Mouse (Mus musculus): Measurements from ENCODE around the gene Uvrag. TPM values are rescaled to one million over a fixed set of nuclear protein-coding genes. Genes with fewer than 3 reads are reported as not detected.
A peak's percentile ranks its signal among the peaks of the same experiment; 100 is the strongest.

The Uvrag gene
- total RNA-seq, 2 experiments from 2014 or later: 34.6 to 35.0 TPM

- DNase-seq: no peak
- intact Hi-C loops (cut with DNase I): no loop called here
These were observed 27.0 kb upstream of the Uvrag start for GRCm38 (mm10) chr7:99167939-99168338.

GRCm38 (mm10) chr7:99166159-99166558 lies 25.2 kb upstream of the Uvrag start:
- intact Hi-C loops (cut with DNase I): no loop called here

GRCm38 (mm10) chr7:99164873-99165410 lies 24.0 kb upstream of the Uvrag start:
- DNase-seq: no peak
- intact Hi-C loops (cut with DNase I): loop anchor here (5.0 kb wide), 2 partner anchors 37 to 52 kb away; no protein-coding TSS in a partner anchor

More at GRCm38 (mm10) chr7:99166159-99166558, 25.2 kb upstream of the Uvrag start:
- DNase-seq: no peak

GRCm38 (mm10) chr7:99162462-99162861 lies 21.5 kb upstream of the Uvrag start:
- intact Hi-C loops (cut with DNase I): loop anchor here (5.0 kb wide), 2 partner anchors 40 to 55 kb away; no protein-coding TSS in a partner anchor
- DNase-seq: no peak

- DNase-seq: peak; percentile 40 to 49
- intact Hi-C loops (cut with DNase I): loop anchor here (5.0 kb wide), 2 partner anchors 40 to 55 kb away; no protein-coding TSS in a partner anchor
These were observed 21.0 kb upstream of the Uvrag start for GRCm38 (mm10) chr7:99161961-99162360.

DNA sequence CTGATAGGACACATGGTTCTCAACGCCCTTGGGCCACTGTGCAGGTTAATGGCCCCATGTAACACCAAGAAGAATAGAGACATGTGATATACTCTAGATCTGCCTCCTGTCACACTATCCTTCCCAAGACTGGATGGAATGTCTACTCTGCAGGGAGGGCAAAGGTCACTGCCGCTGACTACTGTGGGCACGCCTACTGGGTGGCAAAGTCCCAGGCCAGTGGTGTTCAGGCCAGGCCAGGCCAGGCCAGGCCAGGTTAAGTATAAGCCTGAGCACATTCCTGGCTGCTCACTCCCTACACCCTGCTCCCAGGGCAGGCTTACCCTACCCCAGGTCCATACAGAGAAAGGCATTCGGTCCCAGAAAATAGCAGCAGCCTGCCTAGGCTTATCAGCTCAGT lies 20.6 kb upstream of the Uvrag start:
- intact Hi-C loops (cut with DNase I): loop anchor here (5.0 kb wide), 2 partner anchors 41 to 56 kb away; no protein-coding TSS in a partner anchor
- peak; percentile 67 to 76 for DNase-seq

GRCm38 (mm10) chr7:99160995-99161394 lies 20.1 kb upstream of the Uvrag start:
- DNase-seq: peak in 1 of 2 experiments; percentile 30
- intact Hi-C loops (cut with DNase I): loop anchor here (5.0 kb wide), 2 partner anchors 41 to 56 kb away; no protein-coding TSS in a partner anchor

GRCm38 (mm10) chr7:99159446-99159845 lies 18.5 kb upstream of the Uvrag start:
- intact Hi-C loops (cut with DNase I): no loop called here
- peak; percentile 71 to 74 for DNase-seq

DNA sequence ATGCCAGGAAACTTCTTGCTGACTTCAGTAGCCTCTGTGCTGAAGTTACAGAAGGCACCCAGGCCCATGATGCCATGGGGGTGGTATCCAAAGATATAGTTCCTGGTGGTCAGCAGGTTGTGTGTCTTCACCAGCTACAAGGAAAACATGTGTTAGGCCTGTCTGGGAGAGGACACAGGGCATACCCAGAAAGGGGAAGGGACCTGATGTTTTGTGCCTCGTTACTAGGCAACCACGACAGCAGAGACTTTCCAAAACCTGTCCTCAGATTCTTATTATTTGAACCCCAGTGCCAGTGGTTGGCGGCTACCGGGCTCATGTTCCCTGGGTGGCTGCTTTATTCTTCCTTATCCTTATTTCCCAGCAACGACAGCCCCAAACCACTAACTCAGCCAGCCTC lies 18.0 kb upstream of the Uvrag start:
- DNase-seq: peak; percentile 27 to 32
- intact Hi-C loops (cut with DNase I): no loop called here

DNA sequence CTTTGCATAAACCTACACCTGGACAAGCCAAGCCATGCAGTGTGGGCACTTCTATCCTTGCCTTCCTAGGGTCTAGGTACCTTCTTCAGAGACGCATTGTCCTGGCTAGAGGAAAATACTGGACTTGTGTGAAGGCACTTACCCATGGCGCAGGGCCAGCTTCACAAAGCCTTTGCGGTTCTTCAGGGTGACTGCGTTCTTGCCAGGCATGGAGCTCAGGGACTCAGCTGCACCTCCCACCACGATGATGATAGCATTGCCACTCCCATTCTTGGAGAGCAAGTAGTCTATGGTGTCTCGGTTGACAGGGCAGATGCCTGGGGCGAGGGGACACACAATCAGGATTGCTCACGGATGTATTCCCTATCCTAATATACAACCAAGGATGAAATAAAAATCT lies 17.1 kb upstream of the Uvrag start:
- intact Hi-C loops (cut with DNase I): no loop called here

DNA sequence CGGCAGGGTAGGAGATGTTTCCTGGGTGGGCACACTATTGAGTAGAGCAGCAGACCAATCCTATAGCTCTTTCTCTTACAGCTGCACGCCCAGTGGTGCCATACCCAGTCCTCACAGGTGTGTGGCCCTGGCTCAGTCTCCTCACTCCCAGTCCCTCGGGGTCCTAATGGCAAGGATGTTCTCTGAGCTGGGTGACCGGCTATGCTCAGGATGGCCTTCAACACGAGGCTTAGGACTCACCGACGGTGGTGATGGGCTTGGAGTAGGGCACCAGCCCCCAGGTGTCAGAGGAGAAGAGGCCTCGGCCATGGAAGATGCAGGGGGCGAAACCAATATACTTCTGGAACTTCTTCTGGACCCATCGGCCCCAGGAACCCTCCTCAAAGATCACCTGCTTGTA lies 15.8 kb upstream of the Uvrag start:
- DNase-seq: no peak
- intact Hi-C loops (cut with DNase I): no loop called here

More for the DNA sequence above, 17.1 kb upstream of the Uvrag start:
- DNase-seq: no peak

DNA sequence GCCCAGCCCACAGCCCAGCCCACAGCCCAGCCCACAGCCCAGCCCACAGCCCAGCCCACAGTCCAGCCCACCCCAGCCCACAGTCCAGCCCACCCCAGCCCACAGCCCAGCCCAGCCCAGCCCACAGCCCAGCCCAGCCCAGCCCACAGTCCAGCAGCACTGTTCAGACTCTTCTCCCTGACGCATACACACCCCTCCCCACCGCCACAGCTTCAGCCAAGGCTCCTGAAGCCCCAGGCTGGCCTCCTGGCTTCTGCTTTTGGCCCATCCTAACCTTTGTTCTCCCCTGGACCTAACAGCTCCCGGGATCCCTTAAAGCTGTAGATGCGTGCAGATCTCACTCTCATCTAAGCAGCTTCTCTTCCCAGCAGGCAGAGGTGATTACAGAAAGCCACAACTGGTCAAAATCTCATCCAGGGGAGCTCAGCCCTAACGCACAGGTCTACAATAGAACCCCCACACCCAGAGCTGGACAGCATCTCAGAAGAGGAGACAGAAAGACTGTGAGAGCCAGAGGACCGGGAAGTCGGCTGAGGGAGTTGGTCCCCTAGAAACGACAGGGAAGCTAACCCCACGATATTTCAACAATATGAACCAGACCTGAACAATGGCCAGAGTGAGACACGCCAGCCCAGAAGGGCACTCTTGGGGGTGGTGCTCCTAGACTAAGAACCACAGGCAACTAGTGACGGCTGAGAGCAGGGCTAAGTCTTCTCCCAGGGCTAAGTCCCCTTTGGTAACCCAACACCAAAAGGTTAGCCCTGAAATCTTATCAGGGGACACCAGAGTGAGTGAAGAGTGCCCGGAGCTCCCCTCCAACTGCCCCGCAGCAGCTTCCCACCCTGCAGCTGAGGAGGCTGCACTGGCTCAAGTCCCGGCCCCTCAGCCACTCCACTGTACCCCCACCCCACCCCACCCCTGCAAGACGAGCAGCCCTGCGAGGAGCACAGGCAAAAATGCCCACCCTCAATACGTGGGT lies 14.7 kb upstream of the Uvrag start:
- intact Hi-C loops (cut with DNase I): no loop called here
- peak in 1 of 2 experiments; percentile 35 for DNase-seq

GRCm38 (mm10) chr7:99154648-99155151 lies 13.8 kb upstream of the Uvrag start:
- intact Hi-C loops (cut with DNase I): loop anchor here (5.0 kb wide), 1 partner anchor 412 kb away; no protein-coding TSS in a partner anchor
- no peak for DNase-seq

GRCm38 (mm10) chr7:99153686-99154202 lies 12.8 kb upstream of the Uvrag start:
- intact Hi-C loops (cut with DNase I): loop anchor here (2.0 to 5.0 kb wide), 2 partner anchors 29 to 411 kb away; partner anchors contain the start of gene Dgat2
- no peak for DNase-seq

- no peak for DNase-seq
- intact Hi-C loops (cut with DNase I): loop anchor here (2.0 to 5.0 kb wide), 2 partner anchors 30 to 410 kb away; partner anchors contain the start of gene Dgat2
These were observed 11.8 kb upstream of the Uvrag start for GRCm38 (mm10) chr7:99152756-99153155.

GRCm38 (mm10) chr7:99151342-99151741 lies 10.4 kb upstream of the Uvrag start:
- peak; percentile 95 to 98 for DNase-seq
- intact Hi-C loops (cut with DNase I): loop anchor here (1.0 to 5.0 kb wide), 2 partner anchors 44 to 409 kb away; no protein-coding TSS in a partner anchor

DNA sequence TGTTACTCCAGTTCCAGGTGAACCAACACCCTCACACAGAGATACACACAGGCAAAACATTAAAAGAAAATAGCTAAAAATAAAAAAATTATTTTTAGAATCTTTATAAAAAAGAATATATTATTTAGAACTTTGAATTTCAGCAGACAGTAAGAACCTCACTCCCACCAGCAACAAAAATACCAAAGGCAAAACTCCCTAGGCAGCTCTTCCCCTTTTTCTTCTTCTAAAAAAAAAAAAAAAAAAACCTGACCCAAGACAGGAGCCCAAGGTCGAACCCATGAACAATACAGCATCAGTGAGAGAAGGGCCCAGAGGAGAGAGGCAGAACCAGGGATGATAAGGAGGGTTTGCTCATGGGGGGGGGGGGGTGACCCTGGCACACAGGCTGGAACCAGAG lies 8.1 kb upstream of the Uvrag start:
- DNase-seq: no peak
- intact Hi-C loops (cut with DNase I): no loop called here

GRCm38 (mm10) chr7:99147494-99147893 lies 6.6 kb upstream of the Uvrag start:
- intact Hi-C loops (cut with DNase I): no loop called here
- DNase-seq: no peak

DNA sequence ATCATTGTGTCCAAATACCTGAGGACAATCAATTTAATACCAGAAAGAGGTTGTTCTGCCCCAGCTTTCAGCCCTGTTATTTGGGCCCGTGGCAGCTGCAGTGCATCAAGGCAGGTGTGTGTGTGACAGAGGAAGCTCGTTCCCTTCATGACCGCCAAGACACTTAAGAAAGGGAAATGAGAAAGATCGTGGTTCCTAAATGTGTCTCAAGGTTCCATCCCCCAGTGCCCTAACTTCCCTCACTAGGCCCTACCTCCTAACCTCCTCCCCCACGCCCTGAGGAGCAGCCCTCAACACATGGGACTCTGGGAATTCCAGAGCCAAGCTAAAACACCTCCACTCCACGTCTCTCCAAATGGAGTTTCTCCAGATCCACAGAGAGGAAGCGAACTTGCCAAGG lies 6.0 kb upstream of the Uvrag start:
- intact Hi-C loops (cut with DNase I): no loop called here

GRCm38 (mm10) chr7:99146011-99146410 lies 5.1 kb upstream of the Uvrag start:
- intact Hi-C loops (cut with DNase I): no loop called here
- no peak for DNase-seq

More for the DNA sequence above, 6.0 kb upstream of the Uvrag start:
- DNase-seq: no peak

GRCm38 (mm10) chr7:99144616-99145015 lies 3.7 kb upstream of the Uvrag start:
- intact Hi-C loops (cut with DNase I): no loop called here
- no peak for DNase-seq
